Mouse (Mus musculus) hindbrain, embryonic 12.5 days (tissue): ENCODE results near the gene Tctex1d4. TPM values are rescaled to one million over a fixed set of nuclear protein-coding genes. Genes with fewer than 3 reads are reported as not detected.
A peak's percentile ranks its signal among the peaks of the same experiment; 100 is the strongest.

Experiments used
- ATAC-seq: fragments of 200-750 bp; cut with Nextera tagmentation; 2 replicates; pipeline ENCODE4 v1.8.0; 2017; ENCODE audit warnings: moderate TSS enrichment; ENCODE audit not compliant: low FRiP score
- H3K27ac ChIP-seq: fragments of 300-500 bp; sonication (generic); 2 replicates; pipeline ENCODE4 v1.5.1; 2016; ENCODE audit warnings: mild to moderate bottlenecking
- H3K27me3 ChIP-seq: fragments of 300-500 bp; sonication (generic); 2 replicates; pipeline ENCODE4 v1.6.1; 2016; ENCODE audit warnings: mild to moderate bottlenecking
- H3K36me3 ChIP-seq: fragments of 300-500 bp; sonication (generic); 2 replicates; pipeline ENCODE4 v1.6.1; 2016; ENCODE audit warnings: mild to moderate bottlenecking
- H3K4me1 ChIP-seq: fragments of 300-500 bp; sonication (generic); 2 replicates; pipeline ENCODE4 v1.6.1; 2016
- H3K4me2 ChIP-seq: fragments of 300-500 bp; sonication (generic); replicated peaks from 2 replicates; pipeline ENCODE4 v1.6.1; 2016; ENCODE audit warnings: mild to moderate bottlenecking
- H3K4me3 ChIP-seq: fragments of 300-500 bp; sonication (generic); 2 replicates; pipeline ENCODE4 v1.5.1; 2016; ENCODE audit warnings: mild to moderate bottlenecking
- H3K9ac ChIP-seq: fragments of 300-500 bp; sonication (generic); 2 replicates; pipeline ENCODE4 v1.6.1; 2016; ENCODE audit warnings: mild to moderate bottlenecking, moderate library complexity
- H3K9me3 ChIP-seq: fragments of 300-500 bp; sonication (generic); replicated peaks from 2 replicates; pipeline ENCODE4 v1.6.1; 2016; ENCODE audit warnings: mild to moderate bottlenecking
- WGBS: fragments of 180-500 bp; shearing (Covaris S2); methylation state at CpG from one replicate; pipeline ENCODE4 v1.1.7; 2016; 5-methylcytosine and 5-hydroxymethylcytosine counted together
- polyA plus RNA-seq: library from polyadenylated mRNA; unstranded; fragments of >200 nt; fragmentation: Nextera tagmentation; extraction: Ambion mirVana; gene quantifications from 2 replicates; pipeline ENCODE4 v1.2.1, GENCODE M21; 2016

The Tctex1d4 gene
- polyA plus RNA-seq, 1 experiment from 2014 or later: not detected

DNA sequence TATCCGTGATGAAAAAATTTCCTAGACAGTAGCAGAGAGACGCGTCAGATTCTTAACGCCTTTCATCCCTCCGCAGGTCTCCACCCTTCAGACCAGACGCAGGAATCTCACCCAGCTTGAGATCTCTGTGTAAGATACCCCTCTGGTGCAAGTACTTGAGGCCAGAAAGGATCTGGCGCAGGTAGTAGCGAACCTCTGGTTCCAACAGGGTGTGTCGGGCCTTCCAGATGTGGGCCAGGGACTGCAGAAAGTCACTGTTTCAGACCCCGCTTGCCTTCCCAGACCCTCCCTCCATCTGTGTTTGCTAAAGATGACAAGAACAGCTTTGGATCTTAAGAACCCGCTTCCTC is 6.2 kb downstream of the Tctex1d4 start:
- H3K4me2 ChIP-seq: peak overlapping the region; percentile 82
- no peak for ATAC-seq
- H3K4me1 ChIP-seq: peaks cover 35% of the 10 kb centered on the region
- 0 out of 2 replicates have a peak overlapping the region, but pooled peaks have one; percentile 68 for H3K27ac ChIP-seq
- 0 out of 2 replicates have a peak, but pooled peaks cover 11% of the 10 kb centered on the region for H3K27me3 ChIP-seq
- H3K36me3 ChIP-seq: peaks cover 21% of the 10 kb centered on the region
- H3K9ac ChIP-seq: peak overlapping the region; percentile 84
- H3K4me3 ChIP-seq: peak overlapping the region; percentile 83
- H3K9me3 ChIP-seq: no peaks in the 10 kb centered on the region
- WGBS: 3% methylated on average over 11 of the region's 11 CpGs

DNA sequence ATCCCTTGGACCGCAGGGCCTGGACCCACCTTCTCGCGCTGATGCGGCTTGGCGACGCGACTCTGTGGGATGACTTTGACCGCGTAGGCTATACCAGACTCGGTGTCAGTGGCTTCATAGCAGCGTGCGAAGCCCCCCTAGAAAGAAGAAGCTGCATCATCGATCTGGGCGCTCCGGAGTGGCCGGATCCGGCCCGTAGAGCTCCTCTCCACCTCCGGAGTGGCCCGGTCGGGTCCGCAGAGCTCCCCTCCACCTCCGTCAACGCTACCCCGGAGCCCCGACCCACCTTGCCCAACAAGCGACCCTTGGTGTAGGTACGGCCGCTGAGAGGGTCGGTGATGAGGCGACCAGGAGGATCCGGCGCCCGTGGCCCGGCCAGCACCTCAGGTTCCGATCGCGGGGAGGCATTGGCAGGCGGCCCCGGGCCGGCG is 6.8 kb downstream of the Tctex1d4 start:
- Histone ChIP-seq H3K27me3 (0 out of 2 replicates have a peak, but pooled peaks cover 11% of the 10 kb centered on the region), H3K4me1 (peaks cover 35% of the 10 kb centered on the region), H3K9me3 (no peaks in the 10 kb centered on the region), H3K9ac (peak overlapping the region; percentile 84), H3K4me3 (peak overlapping the region; percentile 83), H3K4me2 (peak overlapping the region; percentile 82), H3K27ac (peak overlapping the region; percentile 79), H3K36me3 (peaks cover 15% of the 10 kb centered on the region)
- under 1% methylated on average over 42 of the region's 42 CpGs for WGBS
- peak; percentile 48 for ATAC-seq

DNA sequence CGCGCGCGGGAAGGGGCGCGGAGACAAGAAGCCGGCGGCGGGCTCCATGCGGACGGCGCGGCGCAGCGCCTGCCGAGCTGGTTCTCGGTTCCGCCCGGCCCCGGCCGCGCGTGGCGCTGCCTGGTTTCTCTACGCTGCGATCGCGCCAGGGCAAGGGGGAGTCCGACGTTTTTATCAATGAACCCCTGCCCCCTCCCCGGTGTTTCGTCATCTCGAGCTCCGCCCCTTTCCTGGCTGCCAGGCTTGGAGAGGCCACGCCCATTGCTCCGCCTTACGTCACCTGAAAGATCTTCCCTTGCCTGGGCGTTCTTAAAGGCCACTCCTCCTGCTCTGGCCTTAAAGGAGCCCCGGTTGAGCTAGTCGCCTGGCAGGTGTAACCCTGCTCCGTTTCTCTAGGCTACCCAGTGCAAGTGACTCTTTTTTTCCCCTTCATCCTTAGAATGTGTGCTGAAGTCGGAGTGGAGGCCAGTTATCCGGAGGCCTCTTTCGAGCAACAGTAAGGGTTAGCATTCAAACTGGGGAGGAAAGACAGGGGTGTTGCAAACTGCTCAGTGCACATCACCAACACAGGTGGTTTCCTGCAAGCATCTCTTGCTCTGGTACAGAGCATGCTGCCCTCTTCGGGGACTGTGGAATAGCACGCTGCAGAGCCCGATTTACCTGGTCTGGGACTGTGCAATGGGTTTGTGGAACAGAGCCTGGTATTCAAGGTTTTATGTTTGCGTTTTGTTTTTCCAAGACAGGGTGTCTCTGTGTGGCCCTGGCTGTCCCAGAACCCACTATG is 7.4 kb downstream of the Tctex1d4 start, which contains the start of gene Plk3:
Gene Plk3, minus strand, starts transcription at position 147 of the 784 bp plus-strand sequence.
- peak within 1 kb of the TSS; percentile 82 for H3K4me2 ChIP-seq

DNA sequence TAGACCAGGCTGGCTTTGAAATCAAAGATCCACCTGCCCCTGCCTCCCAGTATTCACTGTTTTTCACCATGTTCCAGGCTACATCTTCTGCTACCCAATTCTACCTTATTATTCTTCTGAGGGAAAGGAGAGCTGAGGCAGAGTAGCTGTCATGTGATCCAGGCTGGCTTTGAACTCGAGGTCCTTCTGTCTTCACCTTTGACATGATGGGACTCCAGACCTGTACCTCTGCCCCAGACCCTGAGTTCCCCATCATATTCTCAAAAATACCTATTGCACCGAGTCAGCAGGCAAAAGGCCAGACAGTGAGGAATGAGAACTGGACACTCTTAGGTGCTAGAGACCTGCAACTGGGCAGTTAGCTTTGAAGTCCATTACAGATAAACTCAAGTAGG is 8.0 kb downstream of the Tctex1d4 start:
- Histone ChIP-seq H3K27ac (no peak overlapping the region), H3K4me3 (0 out of 2 replicates have a peak overlapping the region, but pooled peaks have one; percentile 83)
- 39% methylated on average over 2 of the region's 2 CpGs for WGBS

More for the DNA sequence above, 7.4 kb downstream of the Tctex1d4 start, which contains the start of gene Plk3:
- Histone ChIP-seq H3K9me3 (no peaks in the 10 kb centered on the region), H3K27me3 (0 out of 2 replicates have a peak, but pooled peaks cover 11% of the 10 kb centered on the region), H3K9ac (peak within 1 kb of the TSS; percentile 84), H3K4me3 (peak within 1 kb of the TSS; percentile 83), H3K4me1 (peaks cover 35% of the 10 kb centered on the region), H3K36me3 (peaks cover 9% of the 10 kb centered on the region), H3K27ac (peak within 1 kb of the TSS; percentile 79)
- peak; percentile 87 for ATAC-seq
- WGBS: 3% methylated on average over 36 of the region's 48 CpGs

DNA sequence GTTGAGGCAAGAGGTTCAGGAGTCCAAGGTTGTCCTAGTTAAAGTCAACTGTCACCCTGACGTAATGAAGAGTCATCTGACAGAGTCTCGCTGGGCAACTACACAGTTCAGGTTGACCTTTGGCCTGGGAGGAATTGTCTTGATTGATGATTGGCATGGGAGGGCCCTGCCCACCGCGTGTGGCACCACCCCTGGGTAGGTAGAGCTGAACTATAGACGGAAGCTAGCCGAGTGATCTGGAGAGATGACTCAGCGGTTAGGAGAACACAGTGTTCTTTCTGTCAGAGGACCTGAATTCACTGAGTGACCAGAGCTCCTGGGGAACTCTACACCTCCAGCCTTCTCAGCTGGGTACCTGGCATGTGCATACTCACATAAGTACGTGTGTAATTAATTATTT is 9.4 kb downstream of the Tctex1d4 start:
- ATAC-seq: no peak
- H3K36me3 ChIP-seq: no peaks in the 10 kb centered on the region
- peaks cover 23% of the 10 kb centered on the region for H3K4me1 ChIP-seq
- H3K4me2 ChIP-seq: no peak overlapping the region
- 0 out of 2 replicates have a peak, but pooled peaks cover 11% of the 10 kb centered on the region for H3K27me3 ChIP-seq
- H3K27ac ChIP-seq: no peak overlapping the region
- H3K9ac ChIP-seq: no peak overlapping the region
- no peaks in the 10 kb centered on the region for H3K9me3 ChIP-seq
- no peak overlapping the region for H3K4me3 ChIP-seq
- 20% methylated on average over 8 of the region's 8 CpGs for WGBS

More for the DNA sequence above, 8.0 kb downstream of the Tctex1d4 start:
- Histone ChIP-seq H3K9ac (no peak overlapping the region), H3K4me2 (peak overlapping the region; percentile 82), H3K9me3 (no peaks in the 10 kb centered on the region), H3K27me3 (0 out of 2 replicates have a peak, but pooled peaks cover 11% of the 10 kb centered on the region), H3K4me1 (peaks cover 35% of the 10 kb centered on the region), H3K36me3 (peaks cover 4% of the 10 kb centered on the region)
- ATAC-seq: no peak

DNA sequence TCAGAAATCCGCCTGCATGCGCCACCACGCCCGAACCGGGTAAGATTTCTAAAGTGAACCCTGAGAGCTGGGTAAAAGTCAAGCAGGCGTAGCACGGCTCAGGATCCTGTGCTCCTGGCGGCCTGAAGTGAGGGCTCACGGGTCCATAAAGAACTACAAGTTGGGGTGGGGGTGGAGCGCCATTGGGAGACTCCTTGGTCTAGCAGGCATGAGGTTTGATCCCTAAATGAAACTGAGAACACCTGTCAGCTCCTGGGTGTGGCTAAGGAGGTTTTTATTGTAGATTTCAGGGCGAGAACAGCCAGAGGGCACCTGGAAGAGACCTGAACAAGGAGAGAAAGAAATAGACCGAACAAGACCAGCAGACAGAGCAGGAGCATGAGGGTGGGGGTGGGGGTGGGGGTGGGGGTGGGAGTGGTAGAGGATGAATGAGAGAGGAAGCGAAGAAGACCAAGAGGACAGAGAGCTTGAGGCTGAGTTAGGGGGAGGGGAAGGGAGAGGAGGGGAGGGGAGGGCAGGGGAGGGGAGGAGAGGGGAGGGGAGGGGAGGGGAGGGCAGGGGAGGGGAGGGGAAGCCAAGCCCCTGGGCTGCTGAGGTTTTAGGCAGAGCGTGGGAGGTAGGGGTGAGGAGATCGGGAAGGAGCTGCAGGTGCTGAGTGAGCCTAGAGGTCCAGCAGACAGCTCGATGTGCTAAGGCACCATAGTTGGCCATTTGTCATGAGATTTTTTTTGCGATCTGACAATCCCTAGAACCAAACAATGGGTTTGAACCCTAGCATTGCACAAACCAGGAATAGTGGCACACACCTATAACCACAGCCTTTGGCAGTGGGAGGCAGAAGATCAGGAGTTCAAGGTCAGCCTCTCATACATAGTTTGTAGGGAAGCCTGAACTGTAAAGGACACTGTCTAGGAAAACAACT is 12.0 kb downstream of the Tctex1d4 start:
- Histone ChIP-seq H3K4me1 (peaks cover 5% of the 10 kb centered on the region), H3K9ac (no peak overlapping the region), H3K27me3 (0 out of 2 replicates have a peak, but pooled peaks cover 4% of the 10 kb centered on the region), H3K4me3 (no peak overlapping the region), H3K27ac (no peak overlapping the region), H3K36me3 (no peaks in the 10 kb centered on the region), H3K9me3 (no peaks in the 10 kb centered on the region), H3K4me2 (no peak overlapping the region)
- ATAC-seq: no peak
- WGBS: 70% methylated on average over 16 of the region's 17 CpGs

DNA sequence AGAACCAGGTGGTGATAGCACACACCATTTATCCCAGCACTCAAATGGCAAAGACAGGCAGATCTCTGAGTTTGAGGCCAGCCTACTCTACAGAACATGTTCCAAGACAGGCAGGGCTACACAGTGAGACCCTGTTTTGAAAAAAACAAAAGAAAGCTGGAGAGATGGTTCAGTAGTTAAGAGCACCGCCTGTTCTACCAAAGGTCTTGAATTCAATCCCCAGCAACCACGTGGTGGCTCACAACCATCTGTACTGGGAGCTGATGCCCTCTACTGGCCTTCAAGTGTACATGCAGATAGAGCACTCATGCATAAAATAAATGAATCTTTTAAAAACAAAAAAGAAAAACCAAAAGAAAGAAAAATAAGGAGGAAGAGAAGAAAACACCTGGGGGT is 12.6 kb downstream of the Tctex1d4 start:
- H3K9me3 ChIP-seq: no peaks in the 10 kb centered on the region
- H3K27ac ChIP-seq: no peak overlapping the region
- 0 out of 2 replicates have a peak, but pooled peaks cover 4% of the 10 kb centered on the region for H3K27me3 ChIP-seq
- no peak for ATAC-seq
- H3K4me1 ChIP-seq: peaks cover 3% of the 10 kb centered on the region
- WGBS: 0% methylated on average over 2 of the region's 2 CpGs
- H3K9ac ChIP-seq: no peak overlapping the region
- H3K4me3 ChIP-seq: no peak overlapping the region
- no peaks in the 10 kb centered on the region for H3K36me3 ChIP-seq
- H3K4me2 ChIP-seq: no peak overlapping the region

DNA sequence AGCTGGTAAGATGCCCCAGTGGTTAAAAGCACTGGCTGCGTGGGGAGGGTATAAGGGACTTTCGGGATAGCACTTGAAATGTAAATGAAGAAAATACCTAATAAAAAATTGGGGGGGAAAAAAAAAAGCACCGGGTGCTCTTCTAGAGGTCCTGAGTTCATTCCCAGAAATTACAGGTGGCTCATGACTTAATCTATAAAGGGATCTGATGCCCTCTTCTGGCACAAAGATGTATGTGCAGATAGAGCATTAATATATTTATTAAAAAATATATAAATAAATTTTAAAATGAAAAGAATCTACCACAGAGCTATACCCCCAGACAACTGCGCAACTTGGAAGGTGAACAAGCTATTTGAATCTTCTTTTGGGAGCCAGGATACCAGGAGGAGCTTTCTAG is 14.0 kb downstream of the Tctex1d4 start:
- H3K9ac ChIP-seq: no peak overlapping the region
- no peaks in the 10 kb centered on the region for H3K9me3 ChIP-seq
- 51% methylated on average over 4 of the region's 4 CpGs for WGBS
- no peak overlapping the region for H3K4me3 ChIP-seq
- no peaks in the 10 kb centered on the region for H3K36me3 ChIP-seq
- no peaks in the 10 kb centered on the region; the same call in 1 of the 2 replicates for H3K4me1 ChIP-seq
- 0 out of 2 replicates have a peak, but pooled peaks cover 4% of the 10 kb centered on the region for H3K27me3 ChIP-seq
- H3K4me2 ChIP-seq: no peak overlapping the region
- H3K27ac ChIP-seq: no peak overlapping the region
- no peak for ATAC-seq

DNA sequence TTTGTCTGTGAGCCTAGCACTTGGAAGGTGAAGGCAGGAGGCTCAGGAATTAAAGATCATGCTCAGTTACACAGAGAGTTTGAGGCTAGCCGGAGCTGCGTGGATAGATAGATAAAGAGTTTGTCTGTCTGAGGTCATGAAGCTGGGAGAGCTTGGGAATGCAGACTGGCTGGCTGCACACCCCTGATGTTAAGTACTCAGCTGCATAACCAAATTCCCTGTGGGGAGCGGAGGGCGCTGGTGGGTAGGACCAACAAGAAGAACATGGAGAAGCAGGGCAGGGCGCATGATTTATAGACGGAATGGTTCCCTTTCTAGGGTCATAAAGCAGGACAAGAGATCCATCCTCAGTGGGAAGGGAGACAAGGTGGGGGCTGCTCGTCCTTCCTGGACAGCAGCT is 16.4 kb downstream of the Tctex1d4 start:
- Histone ChIP-seq H3K4me2 (no peak overlapping the region), H3K9me3 (no peaks in the 10 kb centered on the region), H3K4me3 (no peak overlapping the region), H3K27me3 (0 out of 2 replicates have a peak, but pooled peaks cover 4% of the 10 kb centered on the region), H3K4me1 (no peaks in the 10 kb centered on the region), H3K36me3 (peaks cover 1% of the 10 kb centered on the region; the same call in 1 of the 2 replicates), H3K9ac (no peak overlapping the region), H3K27ac (no peak overlapping the region)
- ATAC-seq: no peak
- WGBS: 62% methylated on average over 7 of the region's 7 CpGs

DNA sequence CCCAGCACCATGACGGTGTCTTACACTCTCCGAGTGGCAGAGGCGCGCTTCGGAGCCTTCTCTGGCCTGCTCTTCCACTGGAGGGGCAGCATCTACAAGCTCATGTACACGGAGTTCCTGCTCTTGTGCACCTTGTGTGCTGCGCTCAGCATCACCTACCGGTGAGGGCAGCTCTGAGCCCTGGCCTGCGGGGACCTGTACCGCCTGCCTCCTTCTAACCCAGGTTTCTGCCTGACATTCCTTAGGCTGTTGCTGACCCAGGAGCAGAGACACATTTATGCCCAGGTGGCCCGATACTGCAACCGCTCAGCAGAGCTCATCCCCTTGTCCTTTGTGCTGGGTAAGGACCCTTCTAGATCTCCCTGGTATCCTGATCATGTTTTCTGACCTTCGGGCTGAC is 18.7 kb downstream of the Tctex1d4 start:
- no peak for ATAC-seq
- H3K4me3 ChIP-seq: no peak overlapping the region
- 0 out of 2 replicates have a peak, but pooled peaks cover 4% of the 10 kb centered on the region for H3K27me3 ChIP-seq
- no peak overlapping the region for H3K27ac ChIP-seq
- no peaks in the 10 kb centered on the region for H3K4me1 ChIP-seq
- peaks cover 21% of the 10 kb centered on the region for H3K36me3 ChIP-seq
- no peak overlapping the region for H3K9ac ChIP-seq
- H3K9me3 ChIP-seq: no peaks in the 10 kb centered on the region
- no peak overlapping the region for H3K4me2 ChIP-seq
- 93% methylated on average over 13 of the region's 13 CpGs for WGBS

DNA sequence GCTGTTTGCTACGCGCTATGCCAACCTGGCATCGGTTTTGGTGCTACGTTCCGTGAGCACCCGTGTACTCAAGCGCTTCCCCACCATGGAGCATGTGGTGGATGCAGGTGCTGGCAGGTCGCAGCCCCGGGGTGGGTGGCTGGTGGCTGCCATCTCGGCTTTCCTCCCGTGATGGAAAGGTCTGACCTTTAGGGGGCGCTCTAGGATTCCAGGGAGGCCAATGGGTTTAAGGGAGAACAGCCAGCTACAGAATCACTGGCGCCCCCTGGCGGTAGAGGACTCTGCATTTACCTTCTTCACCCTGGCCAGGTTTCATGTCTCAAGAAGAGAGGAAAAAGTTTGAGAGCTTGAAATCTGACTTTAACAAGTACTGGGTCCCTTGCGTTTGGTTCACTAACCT is 19.6 kb downstream of the Tctex1d4 start:
- no peak for ATAC-seq
- WGBS: 26% methylated on average over 15 of the region's 15 CpGs

More for the DNA sequence above, 19.6 kb downstream of the Tctex1d4 start:
- H3K36me3 ChIP-seq: peaks cover 30% of the 10 kb centered on the region
- H3K9ac ChIP-seq: no peak overlapping the region
- no peak overlapping the region for H3K27ac ChIP-seq
- no peak overlapping the region for H3K4me3 ChIP-seq
- H3K9me3 ChIP-seq: no peaks in the 10 kb centered on the region
- H3K27me3 ChIP-seq: 0 out of 2 replicates have a peak, but pooled peaks cover 4% of the 10 kb centered on the region
- no peaks in the 10 kb centered on the region for H3K4me1 ChIP-seq
- H3K4me2 ChIP-seq: no peak overlapping the region
